Comparison of ENCODE assay signal across 11 mouse cellular contexts in genomic region chr2:30760706-30761105, GRCm38 (mm10). TPM values are rescaled to one million over a fixed set of nuclear protein-coding genes. Genes with fewer than 3 reads are reported as not detected.
DNase-seq lines count a peak whose midpoint lies in the region; ATAC-seq and TF ChIP-seq lines count a peak whose summit lies in the region.
"Had no signal": no experiment of that assay in that cellular context is flagged by ENCODE, and none has a peak within 500 bp of the region (broad histone marks: within the 10 kb centered on the region; RNA-seq: fewer than 3 reads in every experiment).

No protein-coding gene starts in this region.

- WGBS in heart, embryonic 12.5 days, result 58% methylated on average over 6 of the region's 6 CpGs
- 24% methylated on average over 6 of the region's 6 CpGs for WGBS in neural tube, embryonic 15.5 days
- WGBS in kidney, adult 2 months, result 28% methylated on average over 6 of the region's 6 CpGs
- WGBS in stomach, embryonic 15.5 days, result 42% methylated on average over 6 of the region's 6 CpGs

- TF ChIP-seq POLR2A in kidney, adult 2 months (IDR thresholded peaks at IDR 0.05; ENCODE audit: low read depth, low read length), result no peak

- DNase-seq in heart, postnatal 14 days, result no peak
- peak; percentile 54 for DNase-seq in neural tube, embryonic 10.5 days (ENCODE audit: extremely low spot score, low spot score)
- peak; percentile 61 for DNase-seq in kidney, adult 2 months
- no peak for DNase-seq in spleen, adult 18-20 months
- no peak for DNase-seq in right cerebral cortex, adult 2 months (ENCODE audit: low spot score in 2 of 2)
- DNase-seq: right cerebral cortex, postnatal 4 days had no signal

- ATAC-seq in heart, embryonic 12.5 days (ENCODE audit: insufficient number of reproducible peaks, low FRiP score), result no peak
- ATAC-seq in neural tube, embryonic 15.5 days (ENCODE audit: low FRiP score), result no peak
- ATAC-seq in stomach, embryonic 15.5 days (ENCODE audit: insufficient read depth, low FRiP score, low read depth), result no peak

- peak overlapping the region; percentile 94; the same call in 1 of the 2 replicates for H3K27ac ChIP-seq in heart, embryonic 12.5 days (ENCODE audit: poor library complexity, severe bottlenecking)
- H3K27ac ChIP-seq in neural tube, embryonic 15.5 days (replicated peaks), result no peak overlapping the region
- peak overlapping the region; percentile 97 for H3K27ac ChIP-seq in kidney, adult 2 months (ENCODE audit: insufficient read depth, low read depth, low read length)
- peak overlapping the region; percentile 95; the same call in 1 of the 2 replicates for H3K27ac ChIP-seq in stomach, embryonic 15.5 days

- no peaks in the 10 kb centered on the region for H3K36me3 ChIP-seq in heart, embryonic 12.5 days
- H3K36me3 ChIP-seq in neural tube, embryonic 15.5 days, result no peaks in the 10 kb centered on the region
- no peaks in the 10 kb centered on the region for H3K36me3 ChIP-seq in kidney, adult 2 months (ENCODE audit: control insufficient read depth, insufficient read depth, low read length)
- H3K36me3 ChIP-seq in stomach, embryonic 15.5 days, result no peaks in the 10 kb centered on the region
- H3K36me3 ChIP-seq: liver, embryonic 15.5 days had no signal

- H3K4me3 ChIP-seq in heart, embryonic 12.5 days, result no peak overlapping the region
- H3K4me3 ChIP-seq in neural tube, embryonic 15.5 days (replicated peaks), result no peak overlapping the region
- H3K4me3 ChIP-seq in kidney, adult 2 months (ENCODE audit: insufficient read depth, low read depth, low read length), result no peak overlapping the region
- H3K4me3 ChIP-seq in stomach, embryonic 15.5 days (replicated peaks), result no peak overlapping the region
- H3K4me3 ChIP-seq: liver, embryonic 15.5 days had no signal

- TF ChIP-seq CTCF in kidney, adult 2 months (conservative IDR thresholded peaks at IDR 0.05; ENCODE audit: insufficient read depth, insufficient read length, low read depth, low read length), result no peak

- H3K27me3 ChIP-seq in heart, embryonic 12.5 days (replicated peaks), result no peaks in the 10 kb centered on the region
- no peaks in the 10 kb centered on the region for H3K27me3 ChIP-seq in neural tube, embryonic 15.5 days (replicated peaks)
- no peaks in the 10 kb centered on the region for H3K27me3 ChIP-seq in kidney, adult 2 months (replicated peaks; ENCODE audit: control insufficient read depth, insufficient read depth, low read length)
- no peaks in the 10 kb centered on the region for H3K27me3 ChIP-seq in stomach, embryonic 15.5 days (replicated peaks)

- H3K4me1 ChIP-seq in heart, embryonic 12.5 days (replicated peaks), result peaks cover 38% of the 10 kb centered on the region
- peaks cover 26% of the 10 kb centered on the region for H3K4me1 ChIP-seq in neural tube, embryonic 15.5 days
- peaks cover 32% of the 10 kb centered on the region for H3K4me1 ChIP-seq in kidney, adult 2 months (ENCODE audit: control insufficient read depth, insufficient read depth, low read length)
- H3K4me1 ChIP-seq in stomach, embryonic 15.5 days, result peaks cover 30% of the 10 kb centered on the region

- intact Hi-C loops in heart, postnatal 14 days (cut with DNase I), result no loop called here

- H3K9me3 ChIP-seq in heart, embryonic 12.5 days (replicated peaks), result peaks cover 10% of the 10 kb centered on the region
- 0 out of 2 replicates have a peak, but pooled peaks cover 5% of the 10 kb centered on the region for H3K9me3 ChIP-seq in neural tube, embryonic 15.5 days (replicated peaks)
- H3K9me3 ChIP-seq in stomach, embryonic 15.5 days, result no peaks in the 10 kb centered on the region

- H3K4me2 ChIP-seq in heart, embryonic 12.5 days, result no peak overlapping the region
- no peak overlapping the region for H3K4me2 ChIP-seq in neural tube, embryonic 15.5 days
- H3K4me2 ChIP-seq in stomach, embryonic 15.5 days, result no peak overlapping the region
- H3K4me2 ChIP-seq: liver, embryonic 15.5 days had no signal

- no peak overlapping the region for H3K9ac ChIP-seq in heart, embryonic 12.5 days
- H3K9ac ChIP-seq in neural tube, embryonic 15.5 days (replicated peaks), result no peak overlapping the region
- H3K9ac ChIP-seq in stomach, embryonic 15.5 days, result no peak overlapping the region
- H3K9ac ChIP-seq: liver, embryonic 15.5 days had no signal

RNA-seq across cellular contexts. Expression of gene 1700001O22Rik, which starts 42.8 kb away (rescaled TPM):
- 1.0 and 2.2 TPM in 2 replicates for polyA plus RNA-seq in heart, embryonic 12.5 days (2016; fragmentation: Nextera tagmentation; extraction: Ambion mirVana)
- total RNA-seq in heart, postnatal 14 days (2021), result 1 to 10 TPM in 1 of 2 experiments, under 1 TPM in 1; 0.57 to 1.0 TPM
- 1.5 and 2.2 TPM in 2 replicates for polyA plus RNA-seq in neural tube, embryonic 15.5 days (2015; fragmentation: Nextera tagmentation; extraction: Ambion mirVana)
- 1.7 and 4.1 TPM in 2 replicates for polyA plus RNA-seq in kidney, adult 2 months (2012; rRNA removed)
- polyA plus RNA-seq in stomach, embryonic 15.5 days (2015; fragmentation: Nextera tagmentation; extraction: Ambion mirVana), result 2.8 and 2.9 TPM in 2 replicates
- total RNA-seq: common myeloid progenitor, adult 5-6 weeks had no signal
- polyA plus RNA-seq: liver, embryonic 15.5 days had no signal

RNA-seq across cellular contexts. Expression of gene Ntmt1, which starts 46.9 kb away (rescaled TPM):
- polyA plus RNA-seq in heart, embryonic 12.5 days (2016; fragmentation: Nextera tagmentation; extraction: Ambion mirVana), result 77.2 and 78.8 TPM in 2 replicates
- 10 to 100 TPM; 30.0 to 34.5 TPM for total RNA-seq in heart, postnatal 14 days (2021)
- 92.6 and 107 TPM in 2 replicates for polyA plus RNA-seq in neural tube, embryonic 15.5 days (2015; fragmentation: Nextera tagmentation; extraction: Ambion mirVana)
- 26.4 and 27.3 TPM in 2 replicates for polyA plus RNA-seq in kidney, adult 2 months (2012; rRNA removed)
- 78.8 and 82.3 TPM in 2 replicates for polyA plus RNA-seq in stomach, embryonic 15.5 days (2015; fragmentation: Nextera tagmentation; extraction: Ambion mirVana)

Comparison
In these comparisons a context has a peak if more than half of its experiments do, and no peak if none do; other contexts are left out.
1. DNase-seq: peak in neural tube, embryonic 10.5 days (single experiment) and kidney, adult 2 months (single experiment); none in heart, postnatal 14 days (0 of 2), spleen, adult 18-20 months (0 of 2) and right cerebral cortex, adult 2 months (0 of 2).